Mouse (Mus musculus) urinary bladder, postnatal 25 days (tissue): ENCODE measurements at regions not wholly inside any gene's neighbourhood (a gene's known extent, or its start where the extent isn't known, plus 50 kb on each side); places are given as distances from the start of the nearest gene placed in this dataset.
"Not testable (repeated sequence)": the region's sequence is repeated elsewhere in the genome, so short reads cannot be mapped to it uniquely, and the experiment has no call there.

ENCODE experiments used
- DNase-seq: peaks from one replicate; pipeline ENCODE4 v3.0.0; 2022; ENCODE audit warnings: low spot score

DNA sequence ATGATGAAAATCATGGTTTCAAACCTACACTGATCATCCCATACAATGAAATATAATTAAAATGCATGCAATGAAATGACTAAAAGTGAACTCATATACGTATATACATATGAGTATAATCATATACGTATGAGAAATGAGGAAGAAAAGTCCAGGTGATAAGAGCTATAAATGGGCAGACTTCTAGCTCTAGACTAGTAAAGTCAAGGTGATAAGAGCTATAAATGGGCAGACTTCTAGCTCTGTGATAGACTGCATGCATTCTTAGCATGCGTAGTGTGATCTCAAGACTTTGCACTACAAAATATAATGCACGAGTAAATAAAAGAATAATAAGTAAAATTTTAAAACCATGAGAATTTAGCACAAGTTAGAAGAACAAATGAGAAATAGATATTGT lies 606.2 kb upstream of the Gpc5 start:
- no peak for DNase-seq

DNA sequence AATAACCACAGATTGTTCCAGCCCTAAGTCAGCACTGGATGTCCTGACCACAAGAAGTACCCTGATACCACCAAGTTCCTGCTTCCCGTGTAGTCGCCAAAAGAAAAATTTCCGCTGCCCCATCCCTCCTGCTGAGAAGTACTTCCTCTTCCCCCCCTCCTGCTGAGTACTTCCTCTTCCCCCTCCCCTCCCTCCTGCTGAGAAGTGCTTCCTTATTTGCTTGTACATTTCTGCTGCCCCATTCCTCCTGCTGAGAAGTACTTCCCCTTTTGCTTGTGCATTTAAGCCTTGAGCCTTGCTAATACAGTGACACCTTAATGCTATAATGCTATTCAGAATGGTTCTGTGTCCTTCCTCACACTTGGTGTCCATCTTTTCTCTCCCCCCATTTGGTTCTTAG lies 598.6 kb upstream of the Gpc5 start:
- not testable (repeated sequence) for DNase-seq

GRCm38 (mm10) chr14:114504976-114505375 lies 587.0 kb upstream of the Gpc5 start:
- no peak for DNase-seq

DNA sequence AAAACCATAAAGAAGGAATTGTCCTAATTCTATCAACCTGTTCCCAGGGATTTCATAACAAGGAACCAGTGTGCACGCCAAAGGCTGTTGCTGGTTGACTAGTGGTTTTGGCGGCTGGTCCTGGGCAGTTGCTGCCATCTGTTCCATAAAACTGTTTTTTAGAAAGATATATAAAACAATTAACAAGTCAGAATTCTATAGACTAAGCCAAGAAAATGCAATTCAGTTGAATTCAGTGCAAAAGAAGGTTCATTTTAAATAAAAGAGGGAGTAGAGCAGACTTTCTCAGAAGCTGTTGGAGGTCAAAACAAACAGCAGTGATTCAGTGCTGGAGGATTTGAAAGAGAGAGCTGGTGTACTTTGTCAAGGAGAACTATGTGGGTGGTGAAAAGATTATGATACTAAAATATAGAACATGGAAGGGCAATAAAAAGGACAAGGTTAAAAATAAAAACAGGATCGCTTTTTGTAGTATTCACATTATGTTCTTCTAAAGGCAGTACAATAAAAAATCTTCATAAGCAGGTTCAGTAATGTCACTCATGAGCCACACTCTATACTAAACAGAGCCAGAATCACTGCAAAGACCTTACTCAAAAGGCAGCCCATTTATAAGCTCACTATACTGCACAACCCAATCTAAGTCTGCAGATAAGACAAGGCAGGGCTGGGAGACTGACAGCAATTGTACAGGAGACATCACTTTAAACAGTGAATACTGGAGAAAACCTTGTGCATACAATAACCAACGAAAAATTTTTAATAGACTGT lies 543.9 kb upstream of the Gpc5 start:
- DNase-seq, result no peak

DNA sequence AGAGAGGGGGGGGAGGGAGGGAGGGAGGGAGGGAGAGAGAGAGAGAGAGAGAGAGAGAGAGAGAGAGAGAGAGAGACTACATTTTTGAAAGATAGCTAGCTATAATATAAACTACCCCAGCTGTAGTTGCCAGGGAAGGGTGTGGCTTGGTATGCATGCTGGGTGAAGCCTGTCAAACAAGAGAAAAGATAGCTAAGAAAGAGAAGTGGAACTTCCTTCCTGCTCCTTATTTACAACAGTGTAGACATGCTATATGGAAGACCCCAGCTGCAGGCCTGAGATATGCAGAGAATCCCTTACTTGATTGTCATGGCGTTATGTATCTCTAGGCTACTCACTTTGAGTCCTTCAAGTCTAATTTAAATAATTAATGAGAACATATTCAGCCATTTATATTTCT lies 542.9 kb upstream of the Gpc5 start:
- DNase-seq, result no peak

DNA sequence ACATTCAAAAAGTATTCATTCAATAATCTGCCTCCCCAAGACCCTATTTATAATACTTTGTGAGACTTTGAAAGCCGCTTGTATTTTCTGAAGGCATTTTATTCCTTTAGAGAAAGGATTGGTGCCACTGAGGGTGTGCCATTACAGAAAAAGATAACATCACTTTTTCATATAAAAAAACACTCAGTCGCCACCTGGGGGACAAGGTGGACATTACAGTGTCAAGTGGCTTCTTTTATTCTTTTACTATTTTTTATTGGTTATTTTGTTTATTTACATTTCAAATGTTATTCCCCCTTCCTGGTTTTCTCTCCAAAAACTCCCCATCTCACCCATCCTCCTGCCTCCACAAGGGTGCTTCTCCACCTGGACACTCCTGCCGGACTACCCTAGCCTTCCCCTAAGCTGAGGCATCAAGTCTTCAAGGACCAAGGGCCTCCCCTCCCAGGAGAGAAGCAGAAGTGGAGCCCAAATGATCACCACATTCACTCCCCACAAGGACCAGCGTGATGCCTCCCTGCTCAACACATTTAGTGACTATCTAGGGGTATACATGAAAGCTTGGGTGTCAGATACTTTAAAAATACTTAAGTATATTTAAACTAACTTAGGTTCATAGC lies 525.5 kb upstream of the Gpc5 start:
- DNase-seq, result no peak

DNA sequence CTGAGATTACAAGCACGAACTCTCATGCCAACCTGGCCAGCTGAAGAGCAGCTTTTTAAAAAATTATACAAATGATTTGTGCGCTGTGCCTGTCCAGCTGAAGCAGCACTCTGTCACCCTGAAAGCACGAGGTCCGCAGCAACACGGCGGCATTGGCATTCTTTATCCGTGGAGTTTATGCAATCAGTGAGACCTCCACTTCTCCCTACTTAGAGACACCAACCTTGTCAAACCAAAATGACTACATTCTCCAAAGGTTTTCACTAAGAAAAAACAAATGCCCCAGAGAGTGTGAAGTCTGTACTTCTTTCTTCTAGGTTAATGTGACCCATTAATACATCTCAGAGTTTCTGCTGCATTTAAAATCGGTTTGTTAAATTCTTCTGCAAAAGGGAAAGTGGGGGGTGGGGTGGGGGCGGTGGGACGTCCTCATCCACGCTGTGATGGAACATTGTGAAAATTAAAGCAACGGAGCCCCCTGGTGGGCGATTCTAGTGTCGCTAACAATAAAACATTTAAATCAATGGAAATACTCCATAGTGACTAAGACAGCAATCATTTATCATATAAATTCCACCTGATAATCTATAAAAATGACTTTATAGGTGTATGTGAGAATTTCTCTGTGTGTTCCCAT lies 524.2 kb upstream of the Gpc5 start:
- DNase-seq, result peak; percentile 11

DNA sequence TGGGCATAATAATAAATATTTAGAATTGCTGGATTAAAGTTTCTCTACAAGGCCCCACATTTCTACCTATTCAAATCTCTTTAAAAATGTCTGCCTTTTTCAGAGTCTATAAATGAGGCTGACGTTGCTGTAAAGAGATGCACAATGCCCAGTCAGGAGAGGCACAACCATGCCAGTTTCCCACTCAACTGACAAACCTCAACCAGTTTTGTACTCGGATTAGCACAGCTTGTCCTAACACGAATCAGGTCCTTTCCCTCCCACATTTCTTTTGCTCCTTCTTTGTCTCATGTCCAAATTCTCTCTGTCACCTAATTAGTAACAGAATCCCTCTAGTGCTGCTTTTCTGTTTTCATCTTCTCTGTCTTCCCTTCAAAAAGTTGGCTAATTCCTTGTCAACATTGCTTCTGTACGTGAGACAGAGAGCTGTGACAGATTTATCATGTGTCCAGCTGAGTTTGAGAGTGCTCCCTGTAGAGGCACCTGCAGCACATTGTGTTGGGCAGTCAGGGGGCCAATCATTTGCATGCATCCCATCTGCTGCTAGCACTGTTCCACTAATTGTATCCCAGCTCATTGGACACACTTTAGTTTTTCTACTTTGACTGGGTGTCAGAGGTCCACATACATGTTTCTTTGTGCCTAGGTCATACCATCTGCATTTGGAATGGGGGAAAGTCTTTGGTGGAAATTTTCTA lies 504.5 kb upstream of the Gpc5 start:
- no peak for DNase-seq

- DNase-seq, result no peak
Measured at GRCm38 (mm10) chr14:114609296-114609695, 482.7 kb upstream of the Gpc5 start.

DNA sequence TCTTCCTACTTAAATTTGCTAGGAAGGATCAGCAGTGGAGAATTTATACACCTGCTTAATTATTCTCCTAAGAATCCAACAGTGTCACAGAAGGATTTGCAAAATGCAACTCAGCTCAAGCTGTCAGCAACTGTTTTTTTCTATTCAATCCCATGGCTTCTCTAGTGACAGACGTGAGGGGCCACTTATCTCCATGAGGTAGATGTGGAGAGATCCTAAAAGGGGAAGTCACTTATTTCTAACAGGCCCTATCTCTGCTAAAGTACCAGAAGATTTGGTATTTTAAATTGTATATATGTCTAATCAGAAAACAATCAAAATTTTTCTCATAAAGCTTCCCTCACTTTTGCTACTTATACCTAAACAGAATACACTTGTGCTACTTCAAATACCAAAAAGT lies 479.6 kb upstream of the Gpc5 start:
- DNase-seq, result no peak

DNA sequence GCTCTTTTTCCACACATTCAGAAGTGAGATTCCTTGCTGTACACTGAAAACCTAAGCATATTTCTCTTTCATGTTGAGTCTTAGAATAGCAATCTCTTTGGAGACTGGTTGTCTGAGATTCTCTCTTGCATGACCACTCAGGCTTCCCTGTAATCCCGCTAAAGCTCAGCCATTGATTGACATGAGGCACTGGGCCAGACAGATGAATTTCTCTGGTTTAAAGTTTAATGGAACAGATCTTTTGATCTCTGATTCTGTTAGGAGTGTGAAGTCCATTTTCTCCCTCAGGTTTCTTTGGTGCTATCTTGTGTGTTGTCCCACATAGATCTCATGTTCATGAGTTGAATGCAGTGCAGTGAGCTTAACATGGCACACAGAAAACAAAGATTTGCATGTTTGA lies 435.4 kb upstream of the Gpc5 start:
- no peak for DNase-seq

- DNase-seq, result no peak
Measured at GRCm38 (mm10) chr14:114662028-114662427, 430.0 kb upstream of the Gpc5 start.

GRCm38 (mm10) chr14:114685133-114685532 lies 406.9 kb upstream of the Gpc5 start:
- DNase-seq, result no peak

GRCm38 (mm10) chr14:114694930-114695329 lies 397.1 kb upstream of the Gpc5 start:
- DNase-seq, result no peak

- no peak for DNase-seq
Measured at GRCm38 (mm10) chr14:114697543-114697942, 394.5 kb upstream of the Gpc5 start.

DNA sequence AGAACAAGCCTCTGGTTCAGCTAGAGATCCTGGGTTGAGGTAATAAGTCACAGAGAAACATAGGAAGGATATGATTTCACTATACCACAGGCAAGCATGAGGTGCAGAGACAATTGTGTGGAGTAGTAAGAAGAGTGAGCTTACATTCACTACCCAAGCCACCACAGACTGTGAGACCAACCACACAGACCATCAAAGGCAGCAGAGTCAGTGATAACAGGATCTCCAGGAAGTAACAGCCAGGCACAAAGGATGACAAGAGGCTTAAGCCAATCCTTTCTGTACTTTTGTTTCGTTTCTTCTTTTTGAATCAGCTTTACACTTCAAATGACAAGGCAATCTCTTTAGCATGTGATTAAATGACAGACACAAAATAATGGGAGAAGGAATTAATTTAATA lies 368.9 kb upstream of the Gpc5 start:
- no peak for DNase-seq

DNA sequence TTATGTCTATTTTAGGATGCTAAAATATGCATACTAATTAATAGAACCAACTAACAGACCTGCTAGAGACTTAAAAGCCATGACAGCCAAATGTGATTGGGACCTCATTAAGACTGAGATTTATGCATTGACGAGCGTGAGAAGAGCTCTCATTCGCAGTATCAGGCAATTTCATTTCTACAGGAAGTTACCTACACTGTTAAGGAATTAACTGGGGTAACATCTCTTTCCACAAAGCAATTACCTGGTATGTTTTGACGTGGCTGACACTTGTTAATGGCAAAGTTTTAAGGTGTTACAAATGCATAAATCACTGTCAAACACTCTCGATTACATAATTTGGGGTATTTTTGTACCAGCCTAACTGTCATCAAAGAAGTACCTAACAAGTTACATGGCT lies 324.7 kb upstream of the Gpc5 start:
- no peak for DNase-seq

DNA sequence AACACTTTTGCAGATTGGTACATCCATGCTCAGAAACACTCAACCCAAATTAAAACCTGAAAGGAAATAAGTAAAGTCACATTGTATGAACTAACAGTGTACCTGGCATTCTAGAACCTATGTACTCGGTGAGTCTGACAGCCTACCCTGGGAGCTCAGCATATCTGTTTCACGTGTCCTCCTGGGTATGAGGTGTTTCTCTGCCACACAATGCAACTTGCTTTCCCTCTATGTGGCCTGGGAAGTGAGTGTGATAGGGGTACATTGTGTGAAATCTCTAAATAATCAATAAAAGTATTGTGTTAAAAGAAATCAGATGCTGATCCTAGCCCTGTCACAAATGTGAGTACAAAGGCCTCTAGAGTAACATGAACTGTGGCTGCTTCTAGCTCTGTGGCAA lies 315.3 kb upstream of the Gpc5 start:
- no peak for DNase-seq

DNA sequence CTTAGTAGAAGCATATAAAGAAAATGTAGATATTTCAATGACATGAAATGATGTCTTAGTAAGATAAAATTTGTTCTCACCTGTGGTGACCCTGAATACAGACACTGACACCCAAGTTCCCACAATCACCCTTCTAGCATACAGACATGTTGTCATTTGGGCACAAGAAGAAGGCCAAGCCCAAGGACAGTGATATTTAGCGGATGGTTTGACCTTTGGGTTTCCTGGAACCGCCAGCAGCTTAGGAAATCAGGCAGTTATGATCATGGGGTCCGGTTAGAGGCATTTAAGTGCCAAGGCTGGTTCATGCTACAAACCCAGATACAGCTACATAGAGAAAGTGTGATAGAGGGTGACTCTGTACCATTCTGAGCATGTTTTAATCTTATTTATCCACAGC lies 310.2 kb upstream of the Gpc5 start:
- DNase-seq, result no peak

DNA sequence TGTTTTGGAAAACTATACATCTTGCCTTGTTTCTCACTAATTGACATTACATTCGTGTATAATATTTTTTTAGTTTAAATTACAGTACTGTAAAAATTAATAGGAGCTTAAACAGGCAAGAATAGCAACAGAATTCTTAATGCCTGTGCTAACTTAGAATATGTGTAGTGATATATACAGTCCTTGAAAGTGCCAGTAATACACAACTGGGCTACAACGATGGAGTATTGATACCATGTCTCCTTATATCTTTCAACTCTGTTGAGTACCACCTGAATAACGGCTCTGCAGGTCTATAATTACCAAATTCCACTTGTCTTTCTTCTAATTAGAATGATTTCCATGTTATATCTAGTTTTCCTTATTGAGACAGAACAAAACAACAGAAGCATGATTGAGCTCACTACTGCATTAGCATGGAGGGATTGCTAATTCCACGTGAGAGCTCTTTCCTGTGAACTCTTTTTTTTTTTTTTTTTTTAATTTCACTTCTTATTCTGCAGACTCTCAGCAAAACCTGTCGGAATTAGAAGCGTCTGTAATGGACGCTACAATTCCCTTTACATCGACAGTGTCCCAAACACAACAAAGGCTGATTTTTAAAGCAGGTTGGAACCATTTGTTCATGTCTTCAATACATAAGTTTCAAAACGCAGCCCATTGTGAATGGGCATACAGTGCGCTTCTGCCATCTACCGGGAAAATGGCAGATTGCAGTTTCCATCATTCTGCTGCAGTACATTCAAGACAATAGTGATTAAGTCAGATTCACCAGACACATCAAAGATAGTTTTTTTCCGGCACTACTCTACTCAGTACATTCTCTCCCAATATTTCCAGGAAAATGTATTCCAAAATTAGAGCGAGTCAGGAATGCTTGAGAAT lies 300.8 kb upstream of the Gpc5 start:
- DNase-seq, result peak; percentile 37

DNA sequence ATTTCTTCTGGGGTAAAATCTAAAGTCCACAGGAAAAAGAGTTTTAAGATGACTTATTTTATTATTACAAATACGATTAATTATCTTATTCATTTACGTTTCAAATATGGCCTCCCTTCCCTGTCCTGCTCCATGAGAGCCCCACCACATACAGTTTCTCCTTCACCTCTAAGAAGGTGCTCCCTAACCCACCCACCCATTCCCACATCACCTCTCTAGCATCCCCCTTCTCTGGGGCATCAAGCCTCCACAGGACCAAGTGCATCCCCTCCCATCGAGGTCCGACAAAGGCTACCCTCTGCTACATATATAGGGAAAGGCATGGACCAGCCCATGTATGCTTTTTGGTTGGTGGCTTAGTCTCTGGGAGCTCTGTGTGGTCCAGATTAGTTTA lies 300.2 kb upstream of the Gpc5 start:
- DNase-seq, result no peak

GRCm38 (mm10) chr14:114804643-114805042 lies 287.4 kb upstream of the Gpc5 start:
- DNase-seq, result no peak
